Mouse (Mus musculus) cortical plate, adult 2 months (tissue): Measurements from ENCODE around the gene Naaladl2.

Source experiments
- CTCF ChIP-seq: fragments of 200-500 bp; IDR thresholded peaks from 2 replicates; pipeline ENCODE4 v1.5.1; 2011; ENCODE audit warnings: mild to moderate bottlenecking, control low read depth, low read length; ENCODE audit not compliant: insufficient read depth; ENCODE audit errors: extremely low read depth
- POLR2A ChIP-seq: fragments of 200-500 bp; IDR thresholded peaks from 2 replicates; pipeline ENCODE4 v1.6.1; 2011; ENCODE audit warnings: mild to moderate bottlenecking, low read length, control low read depth; ENCODE audit not compliant: insufficient read depth; ENCODE audit errors: extremely low read depth

DNA sequence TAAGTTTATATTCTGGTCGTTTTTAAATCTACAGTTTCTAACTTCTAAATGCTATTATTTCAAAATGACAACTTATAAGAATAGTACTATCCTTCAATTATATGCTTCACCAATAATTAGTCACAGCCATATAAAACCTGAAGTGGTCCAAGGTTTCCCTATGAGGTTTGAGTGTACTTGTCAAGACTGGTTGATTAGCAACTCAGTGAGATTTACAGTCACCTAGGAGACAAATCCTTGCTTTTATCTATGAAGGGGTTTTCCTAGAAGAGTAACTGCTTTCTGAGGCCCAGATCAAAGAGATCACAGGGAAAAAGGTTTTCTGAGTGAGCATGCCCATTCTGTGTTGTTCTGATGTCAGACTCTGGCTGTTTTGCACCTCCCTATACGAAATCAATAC, 222.2 kb downstream of the Naaladl2 start:
- TF ChIP-seq CTCF = no peak
- TF ChIP-seq POLR2A = no peak
